Mouse (Mus musculus) embryonic fibroblast, embryonic 13.5 days (primary cell): ENCODE results near the gene Atp8b3.

Source experiments
- CTCF ChIP-seq: IDR thresholded peaks from 2 replicates; pipeline ENCODE4 v1.5.1; 2011; ENCODE audit warnings: mild to moderate bottlenecking, control low read depth, low read length, moderate library complexity, borderline replicate concordance; ENCODE audit not compliant: insufficient read depth
- POLR2A ChIP-seq: IDR thresholded peaks from 2 replicates; pipeline ENCODE4 v1.6.1; 2011; ENCODE audit warnings: low read depth, mild to moderate bottlenecking, control low read depth, low read length, moderate library complexity

DNA sequence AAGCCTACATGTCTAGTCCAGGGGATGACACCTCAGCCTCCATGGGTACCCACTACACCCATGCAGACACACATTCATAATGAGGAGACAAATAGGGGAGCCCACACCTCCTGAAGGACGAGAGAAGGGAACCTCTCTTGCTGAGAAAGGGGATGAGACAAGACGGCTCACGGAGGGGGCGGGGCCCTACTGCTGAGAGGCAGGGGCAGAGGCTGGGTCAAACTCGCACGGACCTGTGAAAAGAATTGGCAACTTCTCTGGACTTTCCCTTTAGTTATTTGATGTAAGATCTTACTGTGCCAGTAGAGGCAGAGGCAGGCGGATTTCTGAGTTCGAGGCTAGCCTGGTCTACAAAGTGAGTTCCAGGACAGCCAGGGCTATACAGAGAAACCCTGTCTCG lies 13.4 kb upstream of the Atp8b3 start:
- no peak for TF ChIP-seq CTCF
- no peak for TF ChIP-seq POLR2A
